Mouse (Mus musculus): ENCODE measurements at regions not wholly inside any gene's neighbourhood (a gene's known extent, or its start where the extent isn't known, plus 50 kb on each side); places are given as distances from the start of the nearest gene placed in this dataset.
A peak's percentile ranks its signal among the peaks of the same experiment; 100 is the strongest.

DNA sequence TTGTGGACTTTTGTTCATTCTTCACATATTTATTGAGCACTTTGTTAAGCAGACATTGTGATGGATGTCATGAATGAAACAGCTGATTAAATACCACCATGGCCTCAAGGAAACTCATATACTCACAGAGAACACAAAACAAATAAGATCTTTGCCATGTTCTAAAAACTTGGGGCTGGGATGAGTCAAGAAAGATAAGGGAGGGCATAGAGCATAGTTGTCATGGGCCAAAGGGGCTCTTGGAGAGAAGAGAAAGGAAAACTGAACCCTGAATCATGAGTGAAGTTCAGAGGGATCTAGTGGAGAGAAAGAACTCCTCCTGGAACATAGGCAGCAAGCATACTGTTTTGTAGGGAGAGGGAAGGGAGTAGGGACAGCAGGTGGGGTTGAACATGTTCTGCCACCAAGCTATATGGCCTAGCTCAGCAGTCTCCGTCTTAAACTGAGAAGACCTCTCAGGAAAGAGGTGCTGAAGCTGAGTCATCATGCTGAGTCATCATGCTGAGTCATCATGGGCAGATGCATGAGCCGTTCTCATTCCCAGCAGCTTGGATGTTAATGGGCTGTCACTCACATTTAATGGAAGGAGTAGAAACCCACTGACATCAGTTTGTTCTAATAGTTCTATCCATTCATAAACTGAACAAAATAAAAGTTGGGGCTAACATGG, 69.6 kb downstream of the Cetn3 start:
- DNase-seq = peak; percentile 25

DNA sequence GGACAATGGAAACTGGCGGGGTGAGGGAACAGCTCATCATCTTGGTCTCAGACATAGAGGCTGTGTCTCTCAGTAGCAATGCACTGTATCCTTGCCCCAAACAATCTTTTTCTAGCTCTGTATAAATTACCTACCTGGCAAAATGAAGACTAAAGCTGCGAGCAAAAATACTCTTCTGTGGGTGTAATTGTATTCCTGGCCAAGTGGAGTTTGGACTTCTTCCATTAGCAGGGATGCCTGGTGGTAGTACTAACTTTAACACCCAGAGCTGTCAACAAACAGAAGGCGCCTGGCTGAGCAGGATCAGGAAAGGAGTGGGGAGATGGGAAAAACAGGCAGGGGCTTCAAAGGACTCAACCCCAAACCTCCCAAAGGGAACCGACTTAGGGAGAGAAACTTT, 73.2 kb downstream of the Cetn3 start:
- no peak for DNase-seq

DNA sequence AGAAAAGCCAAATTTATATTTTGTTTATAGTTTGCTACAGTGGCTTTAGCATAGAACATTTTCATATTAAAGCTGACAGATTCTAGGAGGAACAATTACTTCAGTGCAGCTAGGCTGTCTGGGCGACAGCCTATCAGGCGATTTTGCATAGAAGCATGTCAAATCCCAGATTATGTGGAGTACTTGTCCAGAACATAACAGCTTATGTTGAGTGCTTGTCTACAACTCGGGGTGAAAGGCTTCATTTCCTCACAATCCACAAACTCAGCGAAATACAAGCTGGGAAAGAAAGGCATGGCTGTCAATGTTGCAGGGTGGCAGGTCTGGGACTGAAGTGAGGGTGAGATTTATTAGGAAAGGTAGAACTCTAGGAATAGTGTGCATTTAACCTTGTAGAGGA, 77.8 kb downstream of the Cetn3 start:
- DNase-seq = no peak

DNA sequence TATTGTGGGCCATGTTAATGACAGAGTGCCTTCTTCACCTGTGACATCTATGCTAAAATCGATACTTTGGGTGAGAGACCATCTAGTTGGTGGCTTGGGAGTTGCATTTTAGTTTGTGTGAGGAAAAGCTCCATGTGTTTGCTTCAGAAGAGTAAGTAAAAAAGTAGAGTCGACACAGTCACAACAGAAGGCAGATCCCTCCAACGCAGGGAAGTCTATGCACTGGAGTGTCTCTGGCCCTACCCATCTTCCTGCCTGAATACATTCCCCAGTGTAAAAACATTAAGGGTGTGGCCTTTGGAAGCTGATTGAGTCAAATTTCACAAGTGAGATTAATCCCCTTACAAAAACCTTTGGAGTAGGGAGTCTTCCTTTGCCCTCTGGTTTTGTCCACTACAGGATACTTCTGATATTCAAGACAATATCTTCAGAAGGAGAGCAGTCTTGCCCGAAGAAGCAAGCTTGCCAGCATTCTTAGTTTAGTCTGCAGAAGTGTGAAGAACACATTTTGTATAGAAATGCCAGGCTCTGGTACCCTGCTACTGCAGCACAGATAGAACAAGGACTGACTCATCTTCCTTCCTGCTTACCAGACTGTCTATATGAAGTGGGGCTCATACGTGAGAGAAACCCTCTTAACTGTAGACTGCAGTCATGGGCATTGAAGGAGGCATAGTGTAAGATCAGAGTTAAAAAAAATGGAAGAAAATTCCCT, 79.2 kb downstream of the Cetn3 start:
- DNase-seq = no peak

DNA sequence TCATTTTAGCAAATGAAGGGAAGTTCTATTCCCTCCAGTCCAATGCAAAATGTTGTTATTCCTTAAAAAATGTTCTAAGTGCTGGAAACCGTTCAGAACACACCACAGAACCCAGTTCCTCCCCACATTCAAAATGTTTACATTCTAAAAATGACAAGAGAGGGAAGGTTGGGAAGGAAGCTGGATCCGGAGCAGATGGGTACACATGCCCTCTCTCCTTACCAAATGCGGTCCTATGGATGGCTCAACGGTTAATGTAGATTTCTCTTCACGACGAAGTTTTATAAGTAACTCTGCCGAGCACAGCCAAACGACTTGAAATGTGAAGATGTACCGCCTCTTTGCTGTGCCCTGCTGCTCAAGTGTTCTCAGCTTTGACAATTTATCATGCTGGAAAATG, 88.3 kb downstream of the Cetn3 start:
- no peak for DNase-seq

DNA sequence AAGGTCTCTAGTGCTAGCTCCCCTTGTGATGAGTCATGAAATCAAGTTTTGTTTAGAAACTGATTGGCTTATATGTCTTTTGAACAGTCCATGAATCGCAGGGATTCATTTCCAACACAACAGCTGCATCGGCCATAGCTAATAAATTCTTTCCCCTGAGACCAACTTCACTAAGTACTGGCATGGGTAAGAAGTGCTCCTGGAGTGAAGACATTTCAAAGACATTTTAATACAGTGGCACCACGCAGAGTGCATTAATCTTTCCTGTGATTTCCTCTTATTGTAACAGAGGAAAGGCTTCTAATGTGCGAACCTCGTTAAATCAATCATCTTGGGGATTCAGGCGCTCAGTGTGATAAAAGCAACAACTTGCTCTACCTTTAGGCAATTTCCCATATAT, 103.0 kb downstream of the Cetn3 start:
- peak; percentile 7 for DNase-seq

DNA sequence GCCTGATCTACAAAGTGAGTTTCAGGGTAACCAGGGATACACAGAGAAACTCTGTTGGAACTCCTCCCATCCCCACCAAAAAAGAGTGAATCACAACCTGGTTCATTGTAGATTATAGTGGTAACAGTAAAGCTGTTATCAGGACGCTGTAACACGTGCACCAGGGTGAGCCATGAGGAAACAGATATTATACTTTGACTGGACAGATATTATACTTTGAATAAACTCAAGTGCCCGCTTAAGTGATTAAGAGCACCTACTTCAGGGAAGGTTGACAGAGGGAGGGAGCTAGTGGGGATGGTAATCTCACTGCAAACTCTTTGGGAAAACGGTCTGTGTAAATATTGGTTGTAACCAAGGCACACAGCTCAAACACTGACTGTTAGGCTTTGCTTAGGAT, 147.4 kb downstream of the Cetn3 start:
- no peak for DNase-seq

DNA sequence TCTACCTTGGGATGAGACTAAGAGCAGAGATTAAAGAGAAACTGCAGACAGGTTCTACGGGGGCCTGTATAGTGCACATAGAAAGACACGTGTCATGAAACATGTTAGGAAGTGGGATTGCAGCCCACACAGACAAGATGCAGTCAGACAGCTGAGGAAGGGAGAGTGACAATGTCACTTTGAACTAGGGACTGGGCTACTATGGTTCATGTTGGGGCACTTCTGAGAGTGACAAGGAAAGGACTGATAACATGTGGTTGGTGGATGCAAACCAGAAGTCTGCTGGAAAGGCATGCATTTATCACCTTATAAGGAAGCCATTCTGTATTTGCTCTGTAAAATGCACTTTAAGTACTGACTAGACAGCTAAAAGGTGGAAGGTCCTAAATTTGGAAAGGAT, 148.3 kb downstream of the Cetn3 start:
- no peak for DNase-seq

DNA sequence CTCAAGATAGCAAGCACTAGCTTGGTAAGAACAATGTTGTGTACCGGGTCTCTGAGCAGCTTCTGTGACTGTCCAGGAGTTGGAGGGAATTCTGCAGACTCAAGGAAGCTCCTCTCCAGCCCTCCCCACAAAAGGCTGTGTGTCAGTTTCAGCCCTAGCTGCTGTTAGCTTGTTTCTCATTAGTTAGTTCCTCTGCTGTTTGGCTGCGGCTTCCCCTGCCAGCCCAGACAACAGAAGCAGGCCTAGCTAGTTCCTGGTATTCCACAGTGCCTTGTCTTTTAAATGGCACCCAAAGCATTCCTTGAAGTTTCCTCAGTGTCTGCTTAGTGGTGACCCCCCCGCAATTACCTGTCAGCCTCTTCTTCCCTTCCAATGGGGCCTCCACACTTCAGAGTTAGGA, 154.2 kb downstream of the Cetn3 start:
- no peak for DNase-seq

DNA sequence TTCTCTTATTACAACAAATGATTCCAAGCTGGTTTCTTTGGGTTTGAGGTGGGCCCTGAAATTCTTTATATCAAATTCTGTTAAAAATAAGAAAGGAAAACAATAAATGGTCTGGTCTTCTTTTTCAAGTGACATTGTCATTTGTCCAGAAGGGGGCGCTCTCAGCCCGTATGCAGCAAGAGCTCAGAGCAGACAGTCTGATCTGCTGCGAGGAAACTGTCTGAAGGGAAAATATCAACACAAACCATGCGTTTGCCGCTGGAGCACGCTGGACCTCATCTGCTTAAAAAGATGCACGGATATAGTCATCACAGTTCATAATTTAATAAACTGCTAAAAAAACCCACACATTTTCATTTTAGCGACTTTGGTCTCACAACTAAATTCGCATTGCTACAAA, 161.2 kb downstream of the Cetn3 start:
- peak; percentile 89 for DNase-seq

DNA sequence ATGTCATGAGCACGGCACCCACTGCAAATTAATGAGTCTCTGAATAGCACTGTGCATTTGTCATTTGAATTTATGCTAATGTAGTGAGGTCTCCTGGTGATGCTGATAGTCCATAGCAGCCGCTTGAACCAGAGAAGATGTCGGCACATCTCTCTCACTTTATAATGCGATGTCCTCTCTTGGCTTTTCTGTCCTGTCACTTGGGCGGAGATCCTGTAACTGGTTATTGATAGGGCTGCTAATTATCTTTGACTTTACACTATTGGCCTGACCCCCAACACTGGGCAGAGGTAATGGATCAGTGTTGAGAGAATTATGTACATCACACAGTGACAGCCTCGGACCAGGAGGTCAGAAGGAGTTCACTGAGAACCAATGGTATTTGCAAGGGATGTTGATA, 161.6 kb downstream of the Cetn3 start:
- DNase-seq = peak; percentile 18

DNA sequence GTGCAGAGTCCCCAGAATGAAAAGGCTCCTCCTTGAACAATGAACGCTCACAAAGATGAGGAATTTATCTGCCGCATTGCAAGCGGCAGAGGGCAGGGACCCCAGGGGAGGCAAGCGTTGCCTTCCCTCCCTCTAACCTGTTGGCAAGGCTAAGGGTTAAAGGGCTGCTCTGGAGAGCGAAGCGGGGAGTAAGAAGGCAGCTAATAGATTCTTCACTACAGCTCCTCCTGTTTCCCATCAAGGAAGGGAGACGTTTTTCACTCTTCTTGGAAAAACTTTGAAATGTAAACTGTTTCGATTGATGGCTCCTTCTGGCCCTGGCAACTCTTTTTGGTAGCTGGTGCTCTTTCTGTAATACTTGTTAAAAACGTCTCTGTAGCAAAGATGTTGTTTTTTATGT, 162.9 kb downstream of the Cetn3 start:
- DNase-seq = peak; percentile 64

DNA sequence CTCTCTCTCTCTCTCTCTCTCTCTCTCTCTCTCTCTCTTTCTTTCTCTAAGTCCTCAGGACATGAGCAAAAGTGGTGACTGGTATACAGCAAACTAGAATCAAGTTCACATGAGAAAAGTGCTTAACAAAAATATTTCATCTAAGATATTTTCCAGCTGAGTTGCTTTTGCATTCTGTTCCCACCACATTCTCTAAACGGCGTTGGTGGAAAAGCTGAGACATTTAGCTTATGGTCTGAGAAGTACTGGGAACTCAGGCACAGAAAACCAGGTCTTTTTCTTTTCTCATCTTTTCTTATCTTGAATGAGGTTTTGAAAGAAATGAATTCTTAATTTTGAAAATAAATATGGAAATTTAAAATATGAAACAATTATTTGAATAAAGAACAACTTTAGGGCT, 182.6 kb downstream of the Cetn3 start:
- DNase-seq = no peak

DNA sequence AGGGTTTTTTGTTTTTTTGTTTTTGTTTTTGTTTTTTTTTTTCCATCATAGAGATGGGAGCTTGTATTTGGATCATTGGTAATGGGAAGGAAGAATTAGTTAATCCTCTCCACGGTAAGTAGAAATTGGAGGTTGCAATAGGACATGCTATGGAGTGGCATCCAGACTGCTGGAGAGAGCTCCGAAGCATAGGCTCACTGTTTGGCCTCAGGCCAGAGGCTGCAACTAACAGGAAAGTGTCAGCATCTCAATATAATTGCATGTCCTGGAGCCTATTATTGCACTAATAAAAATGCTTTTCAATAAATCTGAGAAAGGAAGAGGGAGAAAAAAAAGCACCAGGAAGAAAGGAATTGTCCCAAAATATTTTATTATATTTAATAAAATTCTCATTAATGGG, 193.0 kb downstream of the Cetn3 start:
- no peak for DNase-seq

DNA sequence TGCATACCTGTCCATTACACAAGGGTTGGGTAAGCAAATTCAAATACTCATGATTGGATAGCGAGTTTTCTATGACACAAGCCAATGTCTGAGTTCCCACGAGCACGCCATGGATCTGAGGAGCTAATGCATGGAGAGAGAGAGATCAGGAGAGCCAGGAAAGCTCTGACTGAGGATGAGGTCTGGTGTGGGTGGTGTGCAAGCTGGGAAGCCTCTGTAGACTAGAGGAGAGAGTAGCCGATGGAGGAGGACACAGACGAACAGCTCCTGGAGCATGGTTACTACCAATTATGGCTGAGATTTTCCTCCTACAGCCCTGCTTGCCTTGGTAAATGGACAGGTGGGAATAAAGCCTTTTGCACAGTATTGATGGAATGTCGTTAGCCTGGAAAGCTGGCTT, 195.1 kb downstream of the Cetn3 start:
- no peak for DNase-seq

DNA sequence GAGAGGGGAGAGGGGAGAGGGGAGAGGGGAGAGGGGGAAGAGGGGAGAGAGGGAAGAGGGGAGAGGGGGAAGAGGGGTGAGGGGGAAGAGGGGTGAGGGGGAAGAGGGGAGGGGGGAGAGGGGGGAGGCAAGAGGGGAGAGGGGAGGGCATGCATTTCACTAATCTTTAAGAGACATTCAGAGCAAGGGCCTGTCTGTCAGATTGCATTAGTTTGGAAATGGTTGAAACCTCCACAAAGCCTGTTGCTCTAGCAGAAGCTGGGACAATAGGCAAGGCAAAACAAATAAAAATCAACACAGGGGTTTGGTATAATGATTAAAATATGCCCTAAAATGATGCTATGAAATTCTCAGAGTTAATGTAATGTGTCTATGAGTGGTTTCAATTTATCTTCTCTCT, 196.4 kb downstream of the Cetn3 start:
- DNase-seq = no peak

DNA sequence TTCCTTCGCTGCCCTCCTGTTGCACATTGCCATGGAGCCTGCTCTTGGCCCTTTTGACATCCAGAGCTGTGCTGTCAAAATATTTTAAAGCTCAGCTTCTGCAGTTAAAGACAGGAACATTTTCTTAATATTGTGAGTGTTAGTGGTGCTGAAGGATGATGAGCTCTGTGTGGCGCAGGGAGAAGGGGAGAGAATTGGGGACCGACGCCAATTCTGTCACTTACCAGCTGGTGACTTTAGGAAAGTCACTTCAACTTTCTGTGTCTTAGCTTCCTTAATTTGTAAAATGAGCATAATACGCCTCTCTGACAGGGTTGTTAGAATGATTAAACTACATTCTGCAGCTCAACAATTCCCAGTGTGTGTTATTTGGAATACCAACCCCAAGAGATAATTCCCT, 197.2 kb downstream of the Cetn3 start:
- no peak for DNase-seq

DNA sequence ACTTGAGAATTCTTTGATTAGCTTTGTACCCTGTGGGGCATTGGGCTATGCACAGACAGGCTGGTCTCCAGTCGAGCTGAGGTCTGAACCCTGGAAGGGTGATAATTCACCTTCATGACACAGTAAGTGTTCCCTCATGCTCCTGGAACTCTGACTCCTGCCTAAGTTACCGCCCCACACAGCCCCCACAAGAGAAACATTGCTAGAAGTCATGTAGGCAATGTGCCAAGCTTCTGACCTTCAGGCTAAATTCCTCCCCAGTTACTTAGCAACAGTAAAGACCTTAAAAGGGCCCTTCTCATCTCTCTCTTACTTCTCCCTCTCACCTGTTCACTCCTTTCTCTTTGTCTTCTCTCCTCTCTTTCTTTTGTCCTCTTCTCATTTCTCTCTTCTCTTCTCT, 199.6 kb downstream of the Cetn3 start:
- no peak for DNase-seq

DNA sequence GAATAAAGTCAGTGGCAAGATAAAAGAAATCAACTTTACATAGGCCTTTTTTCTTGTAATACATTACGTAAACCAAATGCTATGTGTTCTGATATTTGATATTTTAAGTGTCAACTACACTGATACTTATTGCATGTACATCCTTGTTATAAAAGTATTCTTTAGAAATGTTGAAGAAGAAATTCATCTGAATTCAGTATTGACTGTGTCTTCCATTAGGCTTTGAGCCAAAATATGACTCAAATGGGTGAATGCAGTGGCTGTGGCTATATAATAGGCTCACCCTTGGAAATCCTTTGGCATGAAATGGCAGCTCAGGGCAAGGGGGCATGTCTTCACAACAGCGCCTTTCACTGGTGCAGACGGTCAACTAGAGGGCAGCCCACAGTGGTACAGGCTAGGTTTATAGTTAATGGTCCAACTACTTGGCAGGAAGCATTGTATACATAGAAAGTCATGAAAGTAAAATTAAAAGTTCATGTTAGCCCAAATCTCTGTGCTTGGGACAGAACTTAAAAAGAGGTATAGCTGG, 217.9 kb downstream of the Cetn3 start:
- no peak for DNase-seq

DNA sequence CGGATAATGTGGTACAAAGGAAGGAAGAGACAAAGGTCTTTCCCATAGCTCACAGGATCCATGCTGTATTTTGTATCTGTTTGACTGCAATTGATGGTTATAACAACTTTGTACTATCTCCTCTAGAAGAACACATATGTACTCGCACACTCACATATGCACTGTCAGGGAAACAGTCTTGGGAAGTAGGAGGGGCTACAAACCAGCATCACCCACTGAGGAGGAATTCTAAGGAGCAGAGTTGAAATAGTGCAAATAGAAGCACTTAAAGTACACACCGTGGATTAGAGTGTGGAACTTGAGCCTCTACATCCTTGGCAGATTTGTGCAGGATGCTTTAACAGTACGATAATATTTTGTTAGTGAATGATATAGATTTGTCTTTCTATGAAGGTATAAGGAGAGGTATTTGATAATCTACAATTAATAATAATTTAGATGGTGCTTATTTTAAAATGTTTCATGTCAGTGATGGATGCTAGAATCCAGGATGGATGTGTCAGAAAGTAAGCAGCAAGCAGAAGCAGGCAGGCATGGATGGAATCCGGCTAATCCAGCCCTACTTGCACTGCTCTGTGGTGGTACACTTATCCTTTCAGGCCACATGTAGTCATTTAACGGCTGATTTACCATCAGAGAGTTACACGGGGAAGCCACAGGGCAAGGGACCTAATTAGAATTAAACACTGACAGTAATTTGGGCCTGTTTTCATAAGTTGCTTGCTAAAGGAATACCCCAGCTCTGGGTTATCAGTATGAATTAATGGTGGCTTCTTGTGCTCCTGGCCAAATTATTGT, 223.3 kb downstream of the Cetn3 start:
- DNase-seq = no peak

DNA sequence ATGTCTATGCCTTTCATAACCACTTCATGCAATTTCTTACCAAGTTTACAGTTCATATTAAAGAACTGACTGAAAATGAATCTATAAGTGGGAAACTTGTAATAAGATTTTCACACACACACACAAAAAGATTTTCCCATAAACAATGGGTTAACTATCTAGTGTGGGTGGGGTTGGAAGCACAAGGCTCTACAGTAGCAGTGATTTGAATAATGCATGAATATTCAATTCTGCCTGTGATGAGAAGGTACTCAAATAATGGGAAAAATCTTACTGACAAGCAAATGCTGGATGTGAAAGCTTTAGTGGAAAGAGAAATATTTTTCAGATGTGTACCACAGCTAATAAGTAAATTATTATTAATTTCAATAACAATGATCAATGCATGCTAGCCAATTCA, 224.3 kb downstream of the Cetn3 start:
- no peak for DNase-seq

DNA sequence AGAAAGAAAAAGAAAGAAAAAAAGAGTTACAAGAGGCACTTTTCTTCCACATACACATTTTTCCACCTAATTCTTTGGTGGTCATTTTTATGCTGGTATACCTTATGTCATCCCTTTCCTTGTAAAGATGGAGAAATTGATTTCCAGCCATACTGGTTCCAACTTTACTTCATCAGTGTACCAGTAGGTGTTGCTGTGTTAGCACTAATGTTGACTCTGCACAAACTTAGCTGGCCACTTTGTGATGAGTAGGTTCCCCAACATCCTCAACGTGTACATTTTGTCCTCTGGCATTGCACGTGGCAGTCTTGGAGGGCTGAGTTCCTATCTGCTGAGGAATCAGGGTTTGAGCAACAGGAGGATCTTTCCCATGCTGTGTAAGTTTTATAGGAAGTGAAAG, 256.7 kb downstream of the Cetn3 start:
- DNase-seq = no peak

DNA sequence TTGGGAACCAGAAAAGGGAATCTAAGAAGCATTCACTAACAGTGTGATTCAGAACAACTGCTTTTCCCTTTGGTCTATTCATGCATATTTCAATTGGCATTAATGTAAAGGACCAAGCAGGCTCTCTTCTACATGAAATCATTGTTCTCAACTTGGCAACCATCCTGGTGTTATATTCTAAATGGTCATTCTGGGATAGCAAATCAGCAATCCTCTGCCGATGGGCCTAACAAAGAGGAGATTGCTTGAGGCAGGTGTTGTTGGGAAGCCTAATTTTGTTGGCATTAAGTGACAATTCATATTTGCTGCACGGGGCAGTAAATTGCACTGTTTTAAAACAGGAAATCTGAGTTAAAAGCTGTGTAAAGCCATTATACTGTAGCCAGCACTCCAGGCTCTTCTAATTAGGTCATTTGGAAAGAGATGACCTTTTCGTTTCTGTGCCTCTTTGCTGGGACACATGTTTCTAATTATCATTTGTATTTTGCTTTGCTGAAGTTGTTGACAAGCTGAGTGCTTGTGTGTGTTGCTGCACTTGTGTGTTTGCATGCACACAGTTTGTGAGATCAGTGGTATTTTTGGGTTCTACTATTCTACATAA, 275.4 kb downstream of the Cetn3 start:
- DNase-seq = peak; percentile 19

DNA sequence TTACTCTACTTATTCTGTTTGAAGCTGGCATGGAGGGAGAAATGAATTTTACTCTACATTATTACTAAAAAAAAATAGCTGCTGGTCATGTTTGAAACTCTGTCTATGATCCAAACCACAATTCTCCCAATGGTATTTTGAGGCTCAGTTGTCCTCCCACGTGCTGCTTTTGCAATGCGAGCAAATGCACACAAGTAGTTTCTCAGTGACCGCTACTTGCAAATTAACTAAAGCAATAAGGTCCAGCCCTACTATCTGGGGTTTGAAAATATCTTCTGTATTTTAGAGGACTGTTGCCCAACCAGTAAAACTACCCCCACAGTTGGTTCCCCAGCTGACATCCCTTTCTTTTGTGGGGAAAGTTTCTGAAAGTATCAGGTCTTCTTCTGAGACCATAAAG, 276.0 kb downstream of the Cetn3 start:
- no peak for DNase-seq

Measured in embryo, embryonic 11 days (tissue).